Mouse (Mus musculus) thymus, postnatal 25 days (tissue): Measurements from ENCODE around the gene Irak3.
"Not testable (repeated sequence)": the region's sequence is repeated elsewhere in the genome, so short reads cannot be mapped to it uniquely, and the experiment has no call there.

Experiments used
- DNase-seq: peaks from one replicate; pipeline ENCODE4 v3.0.0; 2022

Irak3 gene

GRCm38 (mm10) chr10:120201961-120202402 lies at the start of gene Irak3:
TSS of gene Irak3 (minus strand) at chr10:120202130.
- peak; percentile 85 for DNase-seq

- DNase-seq = no peak
These were observed 49.2 kb upstream of the Irak3 start for GRCm38 (mm10) chr10:120250911-120251683.

- DNase-seq = peak; percentile 53
These were observed 45.2 kb upstream of the Irak3 start for GRCm38 (mm10) chr10:120246994-120247750.

GRCm38 (mm10) chr10:120245681-120246080 lies 43.8 kb upstream of the Irak3 start:
- no peak for DNase-seq

GRCm38 (mm10) chr10:120242421-120242820 lies 40.5 kb upstream of the Irak3 start:
- no peak for DNase-seq

GRCm38 (mm10) chr10:120239476-120239875 lies 37.5 kb upstream of the Irak3 start:
- no peak for DNase-seq

GRCm38 (mm10) chr10:120238241-120238640 lies 36.3 kb upstream of the Irak3 start:
- DNase-seq = no peak

- no peak for DNase-seq
These were observed 34.9 kb upstream of the Irak3 start for GRCm38 (mm10) chr10:120236855-120237254.

GRCm38 (mm10) chr10:120233655-120234367 lies 31.9 kb upstream of the Irak3 start:
- peak; percentile 44 for DNase-seq

GRCm38 (mm10) chr10:120231718-120232117 lies 29.8 kb upstream of the Irak3 start:
- peak; percentile 68 for DNase-seq

GRCm38 (mm10) chr10:120226871-120227661 lies 25.1 kb upstream of the Irak3 start, which contains the start of gene Llph:
TSS of gene Llph (plus strand) at chr10:120227070.
- DNase-seq = peak; percentile 84

GRCm38 (mm10) chr10:120220776-120221175 lies 18.8 kb upstream of the Irak3 start:
- no peak for DNase-seq

- DNase-seq = peak; percentile 15
These were observed 17.8 kb upstream of the Irak3 start for GRCm38 (mm10) chr10:120219578-120220359.

- no peak for DNase-seq
These were observed 17.1 kb upstream of the Irak3 start for GRCm38 (mm10) chr10:120218996-120219395.

- DNase-seq = not testable (repeated sequence)
These were observed 15.2 kb upstream of the Irak3 start for GRCm38 (mm10) chr10:120217099-120217498.

GRCm38 (mm10) chr10:120210096-120210495 lies 8.2 kb upstream of the Irak3 start:
- DNase-seq = no peak

- no peak for DNase-seq
These were observed 7.6 kb upstream of the Irak3 start for GRCm38 (mm10) chr10:120209539-120209925.

GRCm38 (mm10) chr10:120208575-120209538 lies 6.9 kb upstream of the Irak3 start:
- peak; percentile 53 for DNase-seq

- DNase-seq = no peak
These were observed 6.1 kb upstream of the Irak3 start for GRCm38 (mm10) chr10:120208015-120208414.

- no peak for DNase-seq
These were observed 2.8 kb upstream of the Irak3 start for GRCm38 (mm10) chr10:120204591-120205210.
